Mouse (Mus musculus): Measurements from ENCODE around the gene Kcp.

The Kcp gene

DNA sequence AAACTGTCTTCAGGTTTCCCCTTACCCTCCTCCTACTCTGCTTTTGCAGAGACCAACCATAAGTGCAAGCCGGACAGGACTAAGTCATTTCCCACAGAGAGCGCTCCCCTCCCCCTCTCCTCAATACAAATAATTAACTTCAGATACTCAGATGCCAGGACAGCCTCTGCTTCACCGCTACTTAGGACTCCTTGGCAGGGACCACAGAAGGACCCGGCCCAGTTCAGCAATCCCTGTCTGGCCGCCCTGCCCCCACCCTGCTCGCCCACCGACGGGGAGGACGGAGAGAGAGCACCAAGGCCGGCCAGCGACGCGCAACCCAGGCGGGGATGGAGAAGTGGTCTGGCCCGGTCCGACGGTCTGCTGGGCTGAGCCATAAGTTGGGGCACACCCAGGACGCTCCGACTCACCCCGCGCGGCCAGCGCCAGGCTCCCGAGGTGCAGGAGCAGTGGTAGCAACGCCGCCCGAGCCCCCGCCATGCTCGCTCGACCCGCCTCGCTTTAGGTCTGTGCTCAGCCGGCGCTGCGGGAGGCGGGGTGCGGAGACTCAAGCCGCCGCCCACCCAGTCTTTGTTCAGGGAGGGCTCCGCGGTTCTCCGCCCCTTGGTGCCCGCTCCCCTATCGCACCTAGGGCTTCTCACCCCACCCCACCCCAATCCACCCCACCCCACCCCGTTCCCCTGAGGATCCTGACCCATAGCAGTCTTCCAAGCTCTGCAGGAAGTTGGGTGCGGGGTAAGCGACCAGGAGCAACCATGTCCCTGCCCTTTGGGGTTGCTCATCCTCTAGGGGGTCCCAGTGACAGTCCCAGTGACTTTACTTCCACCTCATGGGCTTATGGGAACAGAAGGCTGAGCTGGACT lies at the start of gene Kcp:
TSS of gene Kcp (minus strand) at position 506 of the 863 bp plus-strand sequence.
- no peak for DNase-seq

DNA sequence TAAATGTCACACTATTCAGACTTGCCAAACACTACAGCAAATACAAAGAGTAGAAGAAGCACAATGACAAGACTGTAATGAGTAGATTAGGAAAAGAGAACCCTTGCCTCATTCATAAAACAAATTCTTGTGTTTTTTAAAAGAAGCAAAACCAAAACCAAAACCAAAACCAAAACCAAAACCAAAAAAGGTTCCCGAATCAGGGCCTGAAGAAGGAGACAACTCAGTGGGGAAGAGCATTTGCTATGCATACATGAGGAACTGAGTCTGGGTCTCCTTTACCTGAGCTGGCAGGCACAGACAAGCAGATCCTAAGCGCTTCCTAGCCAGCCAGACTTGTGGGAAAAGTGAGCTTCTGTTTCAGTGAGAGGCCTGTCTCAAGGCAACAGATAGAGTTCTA lies 49.4 kb upstream of the Kcp start:
- no peak for DNase-seq

DNA sequence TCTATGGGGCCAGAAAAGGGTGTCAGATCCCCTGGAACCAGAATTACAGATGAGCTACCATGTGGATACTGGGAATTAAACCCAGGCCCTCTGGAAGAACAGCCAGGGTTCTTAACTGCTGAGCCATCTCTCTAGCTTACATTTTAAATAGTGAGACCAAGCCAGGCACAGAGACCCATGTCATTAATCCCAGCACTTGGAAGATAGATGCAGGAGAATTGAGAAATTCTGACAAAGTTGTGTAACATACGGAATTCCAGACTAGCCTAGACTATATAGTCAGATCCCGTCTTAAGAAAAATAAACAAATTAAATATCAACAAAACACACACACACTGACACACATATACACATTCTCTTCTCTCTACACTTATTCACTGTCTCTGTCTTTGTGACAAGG lies 44.8 kb upstream of the Kcp start:
- DNase-seq, result no peak

DNA sequence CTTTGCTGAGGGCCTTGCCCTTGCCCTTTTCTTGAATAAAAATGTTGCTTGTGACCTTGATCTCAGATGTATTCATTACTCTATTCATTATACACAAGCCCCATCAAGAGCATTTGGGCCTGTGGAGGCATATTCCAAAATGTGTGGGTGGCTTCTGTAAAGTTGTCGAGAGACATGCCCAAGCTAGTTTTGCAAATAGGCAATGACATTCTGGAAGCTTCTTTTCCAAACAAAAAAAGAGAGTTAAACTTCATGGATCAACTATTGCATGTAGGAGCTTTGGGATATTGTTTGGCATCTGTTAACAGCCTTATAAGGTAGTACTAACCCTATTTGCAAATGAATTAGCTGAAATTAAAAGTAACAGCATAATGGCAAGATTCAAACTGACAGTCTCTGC lies 40.3 kb upstream of the Kcp start:
- DNase-seq, result no peak

DNA sequence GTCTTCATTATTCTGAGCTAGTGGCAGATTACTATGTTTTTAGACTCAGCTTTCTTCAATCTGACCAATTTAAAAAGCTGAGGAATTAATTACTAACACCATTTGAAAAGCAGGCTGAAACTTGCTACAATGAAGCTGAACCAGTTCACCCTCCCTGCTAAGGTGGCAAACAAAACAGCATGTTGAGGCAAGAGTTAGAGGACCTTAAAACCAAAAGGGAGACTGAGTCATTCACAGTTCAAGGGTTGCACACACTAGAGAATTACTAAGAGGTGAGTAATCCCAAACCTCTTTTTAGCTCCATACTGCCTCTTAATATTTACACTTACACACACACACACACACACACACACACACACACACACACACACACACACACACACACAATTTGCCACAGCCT lies 39.8 kb upstream of the Kcp start:
- no peak for DNase-seq

DNA sequence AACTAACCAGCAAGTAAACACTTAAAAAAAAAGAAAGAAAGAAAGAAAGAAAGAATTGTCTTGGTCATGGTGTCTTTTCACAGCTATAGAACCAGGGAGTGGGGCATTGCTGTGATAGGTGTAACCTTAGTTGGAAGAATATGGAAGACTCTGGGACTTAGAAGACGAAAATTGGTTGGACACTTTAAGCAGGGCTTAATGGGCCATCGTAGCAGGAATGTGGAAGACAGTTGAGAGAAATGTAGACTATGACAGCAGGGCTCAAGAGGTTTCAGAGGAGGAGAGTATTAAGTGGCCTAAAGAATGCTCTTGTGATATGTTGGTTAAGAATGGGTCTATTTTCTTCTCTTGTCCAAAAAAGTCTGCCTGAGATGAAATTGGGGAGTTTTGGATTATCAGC lies 37.9 kb upstream of the Kcp start:
- no peak for DNase-seq

DNA sequence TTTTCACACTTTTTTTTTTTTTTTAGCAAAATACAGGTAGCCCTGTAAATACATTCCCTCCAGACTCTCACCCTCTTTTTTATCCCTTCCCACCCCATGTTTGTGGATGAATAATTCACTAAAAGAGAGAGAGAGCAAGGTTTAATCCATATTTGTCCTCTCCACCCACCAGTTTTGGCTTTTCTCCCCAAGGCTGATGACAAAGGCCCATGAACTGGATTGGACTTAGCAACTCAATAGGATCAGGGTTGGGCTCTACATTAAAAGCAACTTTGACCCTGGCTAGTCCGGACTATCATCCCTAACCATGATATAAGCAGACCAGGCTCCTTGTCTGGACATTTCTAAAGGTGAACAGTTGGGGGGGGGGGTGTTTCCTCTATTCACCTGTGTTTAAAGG lies 33.2 kb upstream of the Kcp start:
- no peak for DNase-seq

DNA sequence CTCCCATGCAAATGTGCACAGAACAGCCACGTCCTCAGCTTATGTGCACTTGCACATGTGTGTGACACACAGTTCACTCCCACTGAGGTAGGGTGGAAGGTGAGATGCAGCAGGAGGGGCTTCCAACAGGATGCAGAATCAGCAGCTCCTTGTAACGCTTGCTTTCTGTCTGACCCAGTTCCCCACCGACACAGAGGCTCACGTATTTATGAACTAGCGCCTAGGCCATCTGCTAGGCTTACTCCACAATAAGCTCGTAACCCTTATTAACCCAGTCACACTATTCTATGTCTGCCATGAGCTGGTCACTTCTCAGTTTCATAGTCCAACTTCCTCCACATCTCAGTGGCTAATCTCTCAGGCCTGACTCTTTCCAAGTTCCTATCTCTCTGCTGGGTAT lies 32.5 kb upstream of the Kcp start:
- DNase-seq, result no peak

DNA sequence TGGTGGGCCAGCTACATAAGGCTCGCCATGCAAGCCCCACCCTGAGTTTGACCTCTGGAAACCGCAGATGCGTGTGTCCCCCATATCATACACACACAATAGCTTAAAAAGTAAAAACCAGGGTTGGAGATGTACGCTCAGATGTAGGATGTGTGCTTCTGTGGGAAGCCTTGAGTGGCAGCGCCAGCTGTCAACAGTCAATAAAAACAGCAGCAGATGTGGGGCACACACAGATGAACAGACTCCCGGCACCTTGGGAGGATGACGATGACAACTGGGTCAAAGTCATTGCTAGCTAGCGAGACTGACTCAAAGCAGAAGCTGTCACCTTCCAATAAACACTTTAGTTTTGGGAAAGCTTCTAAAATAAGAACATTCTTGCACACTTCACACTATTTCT lies 31.8 kb upstream of the Kcp start:
- no peak for DNase-seq

DNA sequence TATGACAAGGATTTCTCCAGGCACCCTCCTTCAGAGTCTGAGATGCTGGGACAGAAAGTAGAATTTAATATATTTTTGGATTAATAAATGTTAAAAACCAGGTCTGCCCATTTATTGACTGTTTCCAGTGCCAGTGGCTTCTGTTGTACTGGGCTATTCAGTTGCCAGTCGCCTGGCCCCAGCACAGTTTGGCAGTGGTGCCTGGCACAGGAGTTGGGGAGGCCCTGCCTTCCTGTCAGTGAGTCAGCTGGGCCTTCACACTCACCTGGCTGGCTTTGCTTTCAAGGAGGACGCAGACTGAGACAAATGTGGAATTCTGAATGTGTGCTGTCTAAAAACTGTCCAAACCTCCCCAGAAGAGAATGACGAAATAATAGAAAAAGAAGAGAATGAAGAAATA lies 29.5 kb upstream of the Kcp start:
- no peak for DNase-seq

DNA sequence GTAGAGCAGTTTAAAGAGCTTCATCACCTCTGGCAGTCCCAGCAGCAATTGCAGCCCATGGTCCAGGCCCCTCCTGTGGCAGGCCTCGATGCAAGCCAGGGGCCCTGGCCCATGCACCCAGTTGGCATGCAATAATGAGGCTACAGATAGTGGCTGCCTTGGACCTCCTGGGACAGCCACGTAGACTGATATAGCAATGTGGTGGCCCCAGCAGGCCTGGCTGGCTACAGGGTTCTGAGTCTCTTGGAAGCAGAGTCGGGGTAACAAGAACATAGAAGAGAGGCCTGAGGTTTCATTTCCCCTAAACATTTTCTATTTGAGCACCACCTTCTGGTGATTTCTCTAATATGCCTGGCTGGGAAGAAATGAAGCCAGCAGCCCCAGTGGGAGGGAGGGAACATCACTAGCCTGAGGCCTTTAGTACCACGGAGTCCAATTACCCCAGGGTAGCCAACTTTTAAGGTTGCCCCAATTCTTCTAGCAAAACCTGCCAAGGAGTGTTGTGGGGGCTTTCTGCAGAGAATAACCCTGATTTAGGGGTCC lies 29.0 kb upstream of the Kcp start:
- DNase-seq, result no peak

DNA sequence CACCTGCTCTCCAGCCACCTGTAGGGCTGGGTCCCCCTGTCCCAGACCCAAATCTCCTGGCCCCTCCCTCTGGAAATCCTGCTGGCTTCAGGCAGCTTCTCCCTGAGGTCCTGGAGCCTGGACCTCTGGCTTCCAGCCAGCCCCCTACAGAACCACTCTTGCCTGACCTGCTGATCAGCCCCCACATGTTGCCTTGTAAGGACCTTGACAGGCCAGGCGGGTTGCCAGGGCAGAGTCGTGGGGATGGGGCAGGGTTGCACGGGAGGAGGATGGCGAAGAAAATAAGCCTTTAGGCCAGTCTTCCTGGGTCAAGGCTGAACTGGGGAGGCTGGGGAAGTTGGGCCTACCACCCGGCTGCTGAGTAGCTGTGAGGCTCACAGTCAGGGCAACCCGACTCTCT lies 27.6 kb upstream of the Kcp start:
- no peak for DNase-seq

DNA sequence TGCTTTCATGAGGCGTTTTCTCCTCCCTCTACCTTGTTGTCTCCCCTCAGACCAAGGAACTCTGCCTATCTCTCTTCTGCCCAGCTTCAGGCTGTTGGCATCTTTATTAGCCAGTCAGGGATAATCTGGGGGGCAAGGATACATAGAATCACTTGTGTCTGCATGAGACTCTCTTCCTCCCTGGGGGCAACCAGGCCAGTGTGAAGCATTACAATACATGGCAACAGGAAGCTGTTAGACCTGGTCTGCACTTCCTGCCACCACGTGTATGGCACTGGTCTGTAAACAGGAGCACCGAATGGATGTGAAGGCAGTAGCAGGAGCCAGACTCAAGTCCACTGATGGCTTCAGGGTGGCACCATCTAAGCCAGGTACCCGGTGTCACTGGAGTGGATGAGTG lies 22.3 kb upstream of the Kcp start:
- no peak for DNase-seq

DNA sequence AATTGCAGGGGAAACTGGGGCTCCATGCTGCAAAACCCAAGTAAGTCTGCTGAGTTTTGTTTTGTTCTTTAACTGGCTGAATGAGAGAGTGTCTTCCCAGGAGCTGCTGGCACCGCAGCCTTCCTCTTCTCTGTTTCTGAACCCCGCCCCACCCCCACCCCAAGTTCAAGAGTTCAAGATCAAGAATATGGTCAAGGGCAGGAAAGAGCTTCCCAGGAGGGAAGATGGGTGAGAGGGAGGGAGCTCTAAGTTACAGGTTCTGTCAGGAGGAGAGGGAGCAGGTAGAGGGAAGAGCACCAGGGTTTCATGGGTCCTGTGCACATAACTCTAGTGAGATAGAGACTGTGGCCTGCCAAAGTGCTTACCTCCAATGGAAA lies 21.7 kb upstream of the Kcp start:
- DNase-seq, result no peak

DNA sequence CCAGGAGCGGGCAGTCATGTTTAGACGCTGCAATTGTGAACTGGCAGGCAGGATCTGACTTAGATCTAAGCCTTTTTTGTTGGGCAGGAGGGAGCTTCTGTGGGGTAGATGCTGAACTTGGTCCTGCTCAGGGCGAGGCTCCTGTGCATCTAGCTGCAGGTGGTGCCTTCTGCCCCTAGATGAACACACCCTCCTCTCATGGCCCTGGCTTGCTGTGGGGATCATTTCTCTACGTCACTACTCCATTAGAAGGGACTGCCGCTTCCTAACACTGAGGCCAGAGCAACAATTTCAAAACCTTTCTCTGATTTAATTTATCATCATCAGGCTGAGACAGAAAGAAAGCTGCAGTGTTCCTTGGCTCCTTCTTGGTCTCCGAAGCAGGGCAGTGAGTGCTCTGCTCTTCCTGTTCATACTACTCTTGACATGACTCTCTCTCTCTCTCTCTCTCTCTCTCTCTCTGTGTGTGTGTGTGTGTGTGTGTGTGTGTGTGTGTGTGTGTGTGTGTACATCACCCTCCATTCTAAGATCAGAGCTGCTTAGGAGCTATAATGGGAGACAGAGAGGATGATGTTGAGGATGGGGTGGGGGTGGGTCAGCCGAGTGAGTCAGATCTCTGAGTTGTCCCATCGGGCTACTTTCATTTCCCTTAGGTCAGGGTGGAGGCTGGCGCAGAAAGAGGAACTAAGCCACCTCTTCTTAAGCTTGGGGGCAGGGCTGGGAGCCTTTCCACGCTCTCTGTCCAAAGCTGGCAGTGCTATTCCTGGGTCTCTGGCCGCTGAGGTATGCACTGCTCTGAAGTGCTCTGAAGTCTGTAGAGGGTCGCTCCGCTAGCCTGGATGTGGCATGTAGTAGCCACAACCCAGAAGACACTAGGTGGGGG lies 21.1 kb upstream of the Kcp start:
- no peak for DNase-seq

DNA sequence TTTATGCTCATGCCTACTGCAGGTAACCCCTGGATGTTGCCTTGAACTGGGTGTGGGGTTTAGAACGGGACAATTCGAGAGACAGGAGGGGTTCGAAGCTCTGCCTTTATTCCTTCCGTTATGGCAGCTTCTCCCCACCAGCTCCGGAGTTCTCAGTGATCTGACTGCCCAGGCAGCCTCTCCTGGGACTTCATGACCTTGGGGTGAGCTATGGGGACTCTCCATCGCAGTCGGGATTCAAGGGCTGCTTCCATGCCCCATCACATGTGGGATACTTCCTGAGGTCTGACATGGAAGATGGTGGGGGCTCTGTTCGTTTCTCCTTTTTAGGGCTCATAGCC lies 20.4 kb upstream of the Kcp start:
- no peak for DNase-seq

DNA sequence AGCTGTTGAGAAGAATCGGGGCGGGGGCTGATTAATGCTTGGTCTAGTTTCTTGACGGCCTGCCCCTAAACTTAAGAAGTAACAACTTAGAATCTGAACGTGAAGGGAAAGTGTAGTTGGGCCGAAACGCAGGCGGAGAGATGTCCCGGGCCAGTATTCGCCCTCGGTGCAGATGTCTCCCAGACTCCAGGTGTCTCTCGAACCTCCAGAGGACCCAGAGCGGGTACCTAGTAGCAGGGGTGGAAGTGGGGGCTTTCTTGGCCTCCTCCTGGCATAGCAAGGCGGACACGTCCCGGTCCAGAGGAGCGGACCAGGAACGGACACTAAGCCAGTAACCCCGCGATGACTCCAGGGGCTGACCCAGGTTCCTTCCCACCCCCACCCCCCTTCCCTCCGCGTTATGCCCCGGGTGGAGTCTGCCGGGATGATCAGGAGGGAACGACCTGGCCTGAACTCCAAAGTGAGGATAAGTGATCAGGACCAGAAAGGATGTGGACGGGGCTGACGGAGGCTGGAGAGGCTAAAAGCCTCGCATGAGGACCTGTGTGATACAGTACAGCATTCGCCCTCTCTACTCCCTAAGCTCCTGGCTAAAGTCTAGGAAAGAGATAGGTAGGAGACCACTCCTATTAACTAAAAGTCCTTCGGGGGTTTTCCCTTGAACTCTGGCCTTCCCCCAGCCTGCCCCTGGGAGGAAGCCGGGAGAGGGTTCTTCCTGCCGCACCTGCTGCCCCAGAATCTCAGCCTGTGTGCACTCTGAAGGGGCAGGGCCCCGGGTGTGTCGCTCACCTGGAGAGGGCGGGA lies 19.8 kb upstream of the Kcp start:
- no peak for DNase-seq

DNA sequence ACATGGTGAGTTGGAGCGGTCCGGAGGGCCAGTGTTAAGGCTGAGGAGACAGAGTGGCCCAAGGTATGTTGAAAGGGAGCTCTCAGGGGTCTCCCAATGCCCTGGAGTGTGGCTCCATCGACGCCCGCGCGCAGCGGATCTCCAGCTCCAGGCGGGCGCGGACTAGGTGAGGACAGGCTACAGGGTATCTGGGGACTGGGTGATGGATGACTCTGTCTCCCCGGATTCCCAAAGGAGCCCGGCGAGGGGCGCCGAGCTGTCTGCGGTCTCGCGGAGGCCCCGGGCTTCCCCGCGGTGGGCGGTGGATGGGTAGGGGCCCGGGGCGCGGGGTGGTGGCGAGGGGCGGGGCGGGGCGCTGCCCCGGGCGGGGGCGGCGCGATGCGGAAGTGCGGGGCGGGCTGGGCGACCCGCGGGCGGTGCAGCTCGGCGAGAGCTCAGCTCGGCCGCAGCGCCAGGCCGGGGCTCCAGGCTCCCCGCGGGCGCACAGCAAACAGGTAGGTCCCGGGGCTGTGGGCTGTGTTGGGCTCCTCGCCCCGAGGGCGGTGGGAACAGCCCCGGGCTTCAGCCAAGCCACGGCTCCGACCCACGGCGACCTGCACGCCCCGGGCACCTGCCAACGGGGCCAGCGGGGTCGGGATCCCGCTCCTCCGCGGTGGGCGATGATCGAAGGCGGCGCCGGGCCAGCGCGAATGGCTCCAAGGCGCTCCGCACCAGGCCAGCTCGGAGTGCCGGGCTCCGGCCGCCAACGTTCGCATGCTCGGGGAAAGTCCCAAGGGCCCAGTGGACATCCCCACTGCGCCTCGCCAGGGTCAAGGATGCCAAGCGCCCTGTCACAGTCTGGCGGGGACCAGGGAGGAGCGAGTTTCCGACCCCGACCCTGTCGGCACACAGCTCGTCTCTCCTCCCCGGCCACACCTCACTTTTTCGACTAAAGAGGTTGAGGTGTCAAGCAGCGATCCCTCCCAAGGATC lies 18.8 kb upstream of the Kcp start, which contains the start of gene Irf5:
TSS of gene Irf5 (plus strand) at position 345 of the 971 bp plus-strand sequence.
- no peak for DNase-seq

DNA sequence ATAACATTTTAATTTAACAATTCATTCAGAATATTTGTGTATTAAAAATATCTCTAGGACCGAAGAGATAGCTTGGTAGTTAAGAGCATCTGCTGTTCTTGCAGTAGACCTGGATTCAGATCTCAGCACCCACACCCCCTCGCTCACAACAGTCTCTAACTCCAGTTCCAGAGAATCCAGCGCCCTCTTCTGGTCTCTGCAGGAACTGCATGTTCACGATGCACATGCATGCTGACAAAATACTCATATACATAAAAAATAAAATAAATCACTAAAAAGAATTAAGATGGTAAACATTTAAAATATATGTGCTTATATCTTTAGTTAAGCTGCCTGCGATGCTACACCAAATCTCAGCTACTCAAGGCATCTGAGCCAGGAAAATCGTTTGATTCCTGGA lies 17.5 kb upstream of the Kcp start:
- no peak for DNase-seq

DNA sequence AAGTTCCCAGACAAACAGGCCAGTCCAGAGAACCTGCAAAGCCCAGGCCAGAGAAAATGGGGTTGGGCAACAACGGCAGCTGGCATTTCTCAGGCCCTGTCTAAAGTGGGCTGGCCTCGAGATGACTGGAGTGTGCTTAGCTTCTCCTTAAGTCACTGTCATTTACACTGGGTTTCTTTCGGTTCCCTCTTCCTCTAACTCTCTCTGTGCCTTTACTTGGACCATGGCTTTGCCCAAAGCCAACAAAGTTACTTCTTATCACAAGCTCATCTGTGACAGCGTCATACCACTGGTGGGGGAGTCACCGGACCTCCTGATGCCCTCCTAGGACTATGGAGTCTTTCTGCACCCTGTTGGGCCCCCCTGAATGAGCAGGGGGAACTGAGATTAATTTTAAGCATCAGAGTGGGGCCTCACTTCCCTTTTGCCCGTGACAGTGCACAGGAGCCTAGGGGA lies 16.3 kb upstream of the Kcp start:
- no peak for DNase-seq

DNA sequence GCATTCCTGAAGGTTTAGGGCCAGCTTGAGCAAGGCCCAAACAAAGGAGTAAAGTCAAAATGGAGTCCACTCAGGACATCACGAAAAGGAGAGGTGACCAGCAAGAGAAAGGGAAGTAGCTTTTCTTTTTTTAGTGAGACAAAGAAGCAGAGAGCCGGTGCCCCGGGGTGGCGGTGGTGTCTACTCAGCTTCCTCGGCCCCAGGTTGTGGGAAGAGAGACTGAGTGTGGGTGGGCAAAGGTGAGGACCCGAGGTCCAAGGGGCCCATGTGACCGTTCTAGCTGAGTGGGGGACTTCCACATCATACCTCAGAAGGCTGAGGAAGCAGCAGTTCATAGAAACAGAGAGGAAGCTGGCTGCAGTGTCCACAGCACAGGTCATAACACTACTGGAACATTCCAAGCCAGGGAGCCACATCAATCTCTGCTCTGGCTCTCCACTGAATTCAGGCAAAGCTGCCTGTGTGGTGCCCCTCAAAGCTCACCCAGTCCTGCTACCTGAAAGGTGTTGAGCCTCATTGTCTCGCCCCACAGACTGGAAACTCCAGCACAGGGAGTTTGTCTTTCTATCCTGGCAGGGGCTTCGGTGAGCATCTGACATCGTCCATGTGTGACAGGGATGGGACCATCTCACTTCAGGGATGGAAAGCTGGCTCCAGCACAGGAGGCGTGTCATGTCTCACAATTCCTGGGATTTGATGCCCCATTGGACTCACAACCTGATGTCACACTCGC lies 15.7 kb upstream of the Kcp start:
- DNase-seq, result no peak
